Mouse (Mus musculus): ENCODE results near the gene Fis1.
"Not testable (repeated sequence)": the region's sequence is repeated elsewhere in the genome, so short reads cannot be mapped to it uniquely, and the experiment has no call there.

Fis1 gene

DNA sequence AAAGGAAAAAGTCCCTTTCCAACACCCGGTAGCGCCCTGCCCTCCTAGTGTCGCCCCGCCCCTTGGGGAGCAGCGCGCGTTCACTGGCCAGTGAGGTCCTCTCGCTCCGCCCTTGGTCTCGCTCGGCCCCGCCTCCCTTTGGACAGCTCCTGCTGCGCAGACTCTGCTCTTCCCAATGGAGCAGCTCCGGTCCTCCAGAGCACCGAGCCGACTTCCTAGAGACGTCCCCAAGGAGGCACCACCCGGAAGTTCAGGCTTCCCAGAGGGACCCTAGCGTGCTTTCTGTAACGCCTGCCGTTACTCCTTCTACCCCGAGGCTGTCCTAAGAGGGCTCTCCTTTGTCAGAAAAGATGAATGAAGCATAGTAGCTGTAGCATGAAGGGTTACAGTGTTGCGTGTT lies at the start of gene Fis1:
Gene Fis1, plus strand, starts transcription at position 261 of the 400 bp plus-strand sequence.
- DNase-seq = peak; percentile 99

DNA sequence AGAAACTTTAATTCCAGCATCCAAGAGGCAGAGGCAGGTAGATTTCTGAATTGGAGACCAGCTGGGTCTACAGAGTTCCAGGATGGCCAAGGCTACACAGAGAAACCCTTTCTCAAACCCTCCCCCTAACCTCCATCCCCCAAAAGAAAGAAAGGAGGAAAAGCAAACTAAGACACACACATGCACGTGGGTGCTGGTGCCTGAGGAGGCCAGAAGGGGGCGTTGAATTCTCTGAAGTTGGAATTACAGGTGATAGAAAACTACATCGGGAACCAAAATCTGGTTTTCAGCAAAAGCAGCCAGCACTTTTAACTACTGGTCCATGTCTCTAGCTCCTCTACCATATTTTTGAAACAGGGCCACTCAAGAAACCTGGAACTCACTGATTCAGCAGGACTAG lies 48.5 kb upstream of the Fis1 start:
- DNase-seq = no peak

DNA sequence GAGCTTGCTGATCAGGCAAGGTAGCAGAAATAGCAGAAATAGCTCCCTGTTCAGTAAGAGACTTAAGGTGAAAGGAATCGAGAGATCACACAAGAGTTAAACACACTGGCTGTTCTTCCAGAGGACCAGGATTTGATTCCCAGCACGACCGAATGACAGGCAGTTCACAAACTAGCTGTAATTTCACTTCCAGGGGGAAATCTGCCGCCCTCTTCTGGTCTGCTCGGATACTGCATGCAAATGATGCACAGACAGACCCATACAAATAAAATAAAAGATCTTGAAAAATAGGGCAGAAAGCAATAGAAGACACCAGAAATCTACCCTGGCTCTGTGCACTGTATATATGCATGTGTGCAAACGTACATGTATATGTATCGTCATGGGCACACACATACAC lies 47.4 kb upstream of the Fis1 start:
- peak; percentile 36 for DNase-seq

DNA sequence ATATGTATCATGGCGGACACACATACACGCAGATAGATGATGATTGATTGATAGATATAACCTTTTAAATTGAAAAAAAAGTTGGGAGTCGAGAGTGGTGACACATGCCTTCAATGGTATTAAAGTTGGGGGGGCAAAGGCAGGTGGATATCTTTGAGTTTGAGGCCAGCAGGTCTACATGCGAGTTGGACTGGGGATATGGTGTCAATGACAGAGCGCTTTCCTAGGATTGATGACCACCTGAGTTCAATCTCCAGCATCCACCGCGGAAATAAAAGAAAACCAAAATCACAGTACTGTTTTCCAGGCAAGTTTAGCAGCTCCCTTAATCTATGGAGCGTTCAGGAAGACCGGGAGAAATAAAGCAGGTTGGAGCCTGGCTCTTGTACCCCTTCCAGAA lies 45.5 kb upstream of the Fis1 start:
- no peak for DNase-seq

DNA sequence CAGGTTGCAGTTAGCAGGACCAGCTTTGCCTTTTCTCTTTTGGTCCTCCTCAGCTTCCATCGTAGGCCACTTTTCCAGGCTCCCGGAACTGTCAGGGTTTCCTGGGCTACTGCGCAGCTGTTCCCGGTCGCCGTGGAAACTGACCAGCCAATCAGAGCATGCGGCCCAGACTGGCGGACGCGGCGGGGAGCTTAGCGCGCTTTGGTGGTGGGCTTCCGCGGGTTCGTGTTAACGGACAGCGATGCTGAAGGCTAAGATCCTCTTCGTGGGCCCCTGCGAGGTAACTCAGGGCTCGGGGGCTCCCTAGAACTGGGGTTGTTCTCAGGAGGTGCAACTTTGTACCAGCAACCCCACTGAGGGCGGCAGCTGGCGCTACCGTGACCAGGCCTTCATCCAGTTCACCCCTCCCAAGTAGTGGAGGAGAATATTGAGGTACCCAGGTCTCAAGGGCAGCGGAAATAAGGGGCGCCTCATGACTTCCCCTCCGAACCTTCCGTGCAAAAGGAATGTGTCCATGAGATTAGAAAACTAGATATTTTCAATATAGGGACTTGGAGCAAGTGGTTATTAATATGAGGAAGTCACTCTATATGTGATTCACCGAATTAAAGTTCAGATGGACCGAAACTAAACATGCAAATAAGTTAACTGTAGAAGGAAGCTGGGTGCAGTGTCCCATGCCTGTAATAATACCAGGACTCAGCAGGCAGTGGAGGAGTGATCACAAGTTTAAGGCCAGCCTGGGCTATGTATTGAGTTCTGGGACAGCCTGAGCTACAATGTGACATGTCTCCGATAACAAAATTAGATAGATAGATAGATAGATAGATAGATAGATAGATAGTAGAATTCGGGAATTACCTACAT lies 44.9 kb upstream of the Fis1 start, which contains the start of gene Ift22:
Gene Ift22, plus strand, starts transcription at position 160 of the 867 bp plus-strand sequence.
- DNase-seq = peak; percentile 96

DNA sequence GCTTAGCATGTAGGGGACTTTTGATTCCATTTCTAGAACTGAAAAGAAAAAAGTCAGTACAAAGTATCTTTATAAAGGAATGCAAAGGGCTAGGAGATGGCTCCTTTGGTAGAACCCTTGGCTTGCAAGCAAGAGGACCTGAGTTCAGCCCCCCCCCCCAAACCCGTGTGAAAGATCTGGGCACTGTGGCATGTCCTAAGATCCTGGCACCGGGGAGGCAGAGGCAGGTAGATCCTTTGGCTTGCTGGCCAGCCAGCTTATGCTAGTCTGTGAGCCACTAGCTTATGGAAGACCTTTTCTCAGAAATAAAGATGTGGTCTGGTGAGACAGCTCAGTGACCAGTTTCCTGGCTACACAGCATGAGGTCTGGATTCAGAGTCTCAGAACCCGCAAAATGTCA lies 38.9 kb upstream of the Fis1 start:
- no peak for DNase-seq

DNA sequence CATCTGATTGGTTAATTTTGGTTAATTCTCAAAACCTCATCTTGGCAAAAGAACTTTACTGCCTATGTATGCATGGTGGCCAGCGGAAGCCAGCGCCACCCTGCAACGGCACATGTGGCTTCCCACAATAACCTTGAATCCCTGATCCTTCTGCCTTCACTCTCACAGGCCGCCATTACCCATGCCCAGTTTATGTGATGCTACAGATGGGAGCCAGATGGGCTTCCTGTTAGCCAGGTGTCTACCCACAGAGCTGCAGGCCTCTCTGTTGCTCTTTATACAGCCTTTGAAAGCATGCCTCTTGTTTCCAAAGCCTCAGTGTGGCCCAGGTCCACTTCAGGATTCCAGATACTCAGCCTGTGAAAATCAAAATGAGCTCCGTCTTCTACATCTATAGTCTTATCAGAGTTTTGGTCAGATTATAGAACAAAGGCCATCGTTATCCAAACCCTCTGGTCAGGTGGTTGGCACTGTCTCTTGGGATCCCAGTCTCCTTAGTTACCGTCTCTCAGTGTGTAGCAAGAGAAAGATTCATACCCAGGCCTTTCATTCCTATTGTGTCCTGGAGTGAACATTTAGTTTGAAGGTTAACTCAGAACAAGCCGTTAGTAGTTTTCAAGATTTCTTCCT lies 35.3 kb upstream of the Fis1 start:
- no peak for DNase-seq

DNA sequence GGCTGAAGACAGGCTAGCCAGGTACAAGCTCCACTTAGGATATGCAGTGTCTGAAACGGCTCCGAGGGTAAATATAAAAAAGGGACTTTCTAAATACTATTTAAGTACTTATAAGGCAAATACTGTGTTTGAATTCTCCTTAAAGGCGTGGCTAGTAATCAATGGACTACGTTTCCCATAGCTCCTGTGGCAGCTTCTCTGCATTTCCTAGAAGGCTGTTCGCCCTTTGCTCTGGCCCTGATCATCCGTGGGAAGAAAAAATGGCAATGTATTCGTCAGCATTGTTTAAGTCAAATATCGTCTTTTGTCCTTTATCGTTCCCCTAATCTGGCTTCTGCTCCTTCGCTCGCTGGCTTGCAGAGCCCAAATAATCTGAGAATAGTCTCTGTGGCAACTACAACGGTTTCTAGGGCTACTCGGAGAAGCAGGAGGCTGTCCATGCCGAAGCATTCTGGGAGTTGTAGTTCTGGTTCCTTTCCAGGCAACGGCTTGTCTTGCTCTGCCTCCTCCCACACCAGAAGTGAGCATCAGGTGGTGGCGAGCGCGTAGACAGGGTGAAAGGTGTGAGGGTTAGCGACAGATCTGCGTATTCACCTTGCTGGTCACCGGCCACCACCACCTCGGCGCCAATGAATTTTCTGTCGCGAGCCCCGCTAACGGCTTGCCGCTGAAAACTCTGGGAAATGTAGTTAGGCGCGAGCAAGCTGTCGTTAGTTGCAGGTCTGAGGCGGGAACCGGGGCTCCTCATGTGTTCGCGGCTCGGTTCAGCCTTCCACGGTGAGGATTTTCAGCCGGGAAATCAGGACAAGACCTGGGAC lies 34.2 kb upstream of the Fis1 start:
- DNase-seq = peak; percentile 78

DNA sequence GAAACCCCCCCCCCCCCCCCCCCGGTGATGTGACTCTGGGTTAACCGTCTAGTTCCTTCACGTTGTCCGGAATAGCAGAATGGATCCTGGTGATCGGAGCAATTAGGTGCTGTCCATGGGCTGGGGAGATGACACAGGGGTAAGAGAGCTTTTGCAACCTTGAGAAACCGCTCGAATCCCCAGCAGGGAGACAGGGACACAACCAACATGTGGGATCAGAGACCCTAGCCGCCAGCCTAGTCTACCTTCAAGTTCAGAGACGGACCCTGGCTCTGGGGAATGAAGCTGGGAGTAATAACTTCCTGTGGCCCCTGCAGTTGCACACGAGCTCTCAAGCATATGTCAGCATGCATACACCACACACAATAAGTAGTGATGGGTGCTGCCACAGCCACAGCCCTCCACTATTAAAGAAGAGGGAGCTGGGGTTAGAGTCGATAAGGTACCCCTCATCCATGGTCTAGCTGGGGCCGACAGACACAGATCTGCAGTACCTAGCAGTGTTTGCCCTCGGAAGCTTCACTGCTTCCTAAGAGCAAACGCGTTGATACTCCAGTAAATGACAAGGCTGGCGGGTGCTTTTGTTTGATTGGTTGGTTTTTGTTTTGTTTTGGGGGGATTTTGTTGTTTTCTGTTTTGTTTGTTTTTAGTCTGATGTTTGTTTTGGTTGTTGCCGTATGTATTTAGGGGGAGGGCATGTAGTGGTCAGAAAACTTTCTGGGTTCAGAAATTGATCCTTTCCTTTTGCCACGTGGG lies 33.4 kb upstream of the Fis1 start:
- DNase-seq = no peak

DNA sequence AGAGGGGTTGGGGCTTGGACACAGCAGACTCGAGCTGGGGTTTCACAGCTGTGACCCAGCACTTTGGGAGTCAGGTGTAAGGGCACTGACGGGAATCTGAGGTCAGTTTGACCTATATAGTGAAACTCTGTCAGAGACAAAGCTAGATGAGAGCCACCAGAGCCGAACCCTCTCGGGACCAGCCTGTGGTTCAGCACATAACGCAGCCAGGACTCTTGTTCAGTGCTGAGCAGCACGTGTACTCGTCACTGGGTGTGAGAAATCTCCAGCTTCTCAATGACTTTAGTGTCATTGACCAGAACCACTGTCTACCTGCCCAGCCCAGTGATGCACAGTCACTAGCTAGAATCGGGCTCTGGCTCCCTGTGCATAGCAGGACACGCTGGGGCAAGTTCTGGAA lies 30.2 kb upstream of the Fis1 start:
- DNase-seq = no peak

DNA sequence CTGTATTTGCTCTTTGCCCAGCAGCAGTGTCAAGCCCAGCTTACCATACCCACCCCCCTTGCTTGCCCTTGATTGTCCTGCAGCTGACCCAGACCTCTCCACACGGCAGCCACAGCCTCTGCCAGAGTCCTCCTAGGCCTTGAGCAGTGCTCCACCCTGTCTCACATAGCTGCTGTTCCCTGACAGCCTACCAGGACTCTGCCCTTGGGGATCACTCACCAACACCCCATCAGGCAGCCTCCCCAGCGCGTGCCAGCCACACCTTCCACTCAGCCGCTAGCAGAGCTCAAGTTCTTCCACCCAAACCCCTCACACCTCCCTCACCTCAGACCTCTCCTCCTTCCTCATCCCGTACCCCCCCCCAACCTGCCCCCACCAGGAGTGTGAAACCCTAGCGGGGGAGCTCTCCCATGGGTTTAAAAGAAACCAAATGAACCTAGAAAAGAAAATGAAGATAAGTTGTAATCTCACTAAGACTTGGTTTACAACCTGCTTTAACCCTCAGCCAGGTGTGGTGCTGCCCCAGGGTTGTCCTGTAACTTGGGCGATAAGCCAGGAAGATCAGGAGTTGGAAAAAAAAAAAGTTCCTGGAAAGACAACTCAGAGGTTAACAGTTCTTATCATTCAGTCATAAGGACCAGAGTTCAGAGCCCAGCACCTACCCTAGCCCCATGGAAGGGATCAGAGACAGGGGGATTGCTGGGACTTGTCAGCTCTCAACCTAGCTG lies 29.2 kb upstream of the Fis1 start:
- DNase-seq = no peak

DNA sequence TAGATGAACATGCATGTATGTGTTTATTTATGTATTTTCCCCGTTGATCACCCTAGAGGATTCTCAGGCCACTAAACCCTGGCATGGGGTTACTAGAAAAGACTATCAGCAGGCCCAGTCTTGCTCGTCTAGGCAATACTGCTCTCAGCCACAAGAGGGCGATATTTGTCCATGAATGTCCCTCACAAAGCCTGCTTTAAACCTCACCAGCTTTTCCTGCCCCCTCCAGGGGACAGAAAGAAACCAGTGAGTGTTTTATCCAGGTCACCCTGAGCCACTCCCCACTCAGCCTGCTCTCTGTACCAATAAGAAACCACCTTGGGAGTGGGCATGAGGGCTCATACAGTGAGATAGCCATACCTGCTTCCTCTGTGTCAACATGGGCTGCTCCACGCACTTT lies 24.0 kb upstream of the Fis1 start:
- DNase-seq = peak; percentile 92

DNA sequence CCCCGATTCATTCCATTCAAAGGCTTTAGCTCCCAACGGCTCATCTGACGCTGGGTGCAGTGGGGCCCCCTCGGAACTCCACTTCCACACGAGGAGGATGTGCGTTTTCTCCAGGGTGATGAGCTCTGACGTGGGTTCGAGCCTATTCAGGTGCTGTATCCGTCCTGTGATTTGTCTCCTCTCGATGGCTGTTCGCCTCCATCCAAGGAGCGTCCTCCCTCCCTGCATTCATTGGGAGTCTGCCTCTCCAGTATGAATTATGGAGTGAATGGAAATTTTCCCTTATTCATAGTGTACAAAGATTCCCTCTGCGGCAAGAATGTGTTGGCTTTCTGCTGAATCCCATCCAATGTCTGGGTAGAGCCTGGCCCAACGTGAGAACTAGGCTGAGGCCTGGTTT lies 21.2 kb upstream of the Fis1 start:
- DNase-seq = no peak

DNA sequence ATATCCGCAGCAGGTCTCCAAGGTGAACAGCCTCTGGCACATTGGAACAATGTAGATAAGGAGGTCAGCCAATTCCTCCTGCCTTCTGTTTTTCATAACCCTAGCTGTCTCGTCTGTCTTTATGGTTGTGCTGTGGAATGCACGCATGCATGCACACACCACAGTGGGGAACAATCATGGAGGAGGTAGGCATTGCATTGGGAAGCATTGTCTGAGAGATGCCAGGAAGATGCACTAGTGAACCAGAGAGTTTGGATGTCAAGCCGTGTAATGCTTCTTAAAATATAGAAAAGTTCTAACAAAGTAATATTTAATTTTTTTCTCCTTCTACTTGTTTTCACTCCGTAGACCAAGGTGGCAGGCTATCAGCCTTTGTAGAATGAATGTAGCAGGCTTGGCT lies 20.1 kb upstream of the Fis1 start:
- DNase-seq = no peak

DNA sequence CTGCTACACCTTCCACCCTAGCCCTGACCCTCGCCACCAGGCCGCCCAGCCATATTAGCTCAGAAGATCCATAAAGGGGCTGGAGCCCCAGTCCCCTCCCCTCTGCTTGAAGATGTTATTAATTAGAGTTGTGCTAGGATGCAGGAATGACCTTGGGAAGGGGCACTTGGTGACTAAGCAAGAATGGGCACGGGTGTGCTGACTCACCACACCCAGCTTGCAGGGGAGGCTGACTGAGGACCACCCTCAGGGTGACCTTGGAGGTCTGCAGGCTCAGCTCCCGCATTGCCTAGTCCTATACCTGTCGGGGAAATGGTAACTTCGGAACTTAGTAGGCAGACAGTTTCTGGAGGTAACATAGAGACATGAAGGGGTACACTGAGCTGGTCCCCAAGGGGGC lies 19.1 kb upstream of the Fis1 start:
- no peak for DNase-seq

DNA sequence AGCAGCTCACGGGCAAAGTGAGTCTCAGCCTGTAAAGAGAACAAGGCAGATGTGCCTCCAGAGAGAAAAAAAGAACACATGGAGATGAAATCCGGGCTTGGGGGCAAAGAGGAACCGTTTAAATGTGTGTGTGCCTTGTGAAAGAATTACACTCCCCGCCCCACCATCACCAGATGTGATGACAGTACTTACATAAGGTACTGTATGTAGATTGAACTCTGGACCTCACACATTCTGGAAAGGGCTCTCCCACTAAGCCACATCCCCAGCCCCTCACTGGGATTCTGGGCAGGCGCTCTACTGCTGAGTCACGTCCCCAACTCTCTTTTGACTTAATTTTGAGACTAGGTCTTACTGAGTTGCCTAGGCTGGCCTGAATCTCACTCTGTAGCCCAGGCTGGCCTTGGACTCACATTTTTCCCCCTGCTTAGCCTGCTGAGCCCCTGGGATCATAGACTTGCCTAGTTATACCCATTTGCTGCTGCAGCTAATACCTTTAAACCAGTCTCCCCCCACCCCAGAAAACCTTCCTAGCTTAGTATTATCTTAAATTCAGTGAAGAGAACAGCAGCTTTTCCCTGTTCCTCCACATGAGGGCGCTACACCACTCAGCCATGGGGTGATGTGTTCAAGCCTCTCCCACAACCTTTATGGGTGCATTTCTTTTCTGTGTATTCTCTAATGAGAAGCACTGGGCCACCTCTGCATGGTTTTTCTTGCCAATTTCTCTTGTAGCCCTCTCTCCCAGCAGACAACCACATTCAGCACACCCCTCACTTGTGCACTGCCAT lies 17.0 kb upstream of the Fis1 start:
- peak; percentile 41 for DNase-seq

DNA sequence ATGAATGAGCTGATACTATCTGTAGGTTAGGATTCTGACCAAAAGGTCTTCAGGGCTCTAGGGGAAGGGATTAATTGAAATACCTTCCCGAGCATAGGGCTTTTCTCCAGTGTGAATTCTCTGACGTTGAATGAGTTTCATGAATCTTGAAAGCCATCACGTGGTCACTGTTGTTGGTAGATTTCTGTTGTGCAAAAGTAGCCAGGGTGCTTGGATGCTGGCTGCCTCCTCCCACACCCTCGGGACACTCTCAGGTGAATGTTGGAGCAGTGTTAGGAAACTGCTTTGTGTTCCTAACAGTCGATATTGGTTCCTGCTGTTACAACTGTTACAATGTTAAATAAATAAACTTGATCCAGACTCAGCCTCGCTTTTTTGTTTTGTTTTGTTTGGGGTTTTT lies 16.3 kb upstream of the Fis1 start:
- no peak for DNase-seq

DNA sequence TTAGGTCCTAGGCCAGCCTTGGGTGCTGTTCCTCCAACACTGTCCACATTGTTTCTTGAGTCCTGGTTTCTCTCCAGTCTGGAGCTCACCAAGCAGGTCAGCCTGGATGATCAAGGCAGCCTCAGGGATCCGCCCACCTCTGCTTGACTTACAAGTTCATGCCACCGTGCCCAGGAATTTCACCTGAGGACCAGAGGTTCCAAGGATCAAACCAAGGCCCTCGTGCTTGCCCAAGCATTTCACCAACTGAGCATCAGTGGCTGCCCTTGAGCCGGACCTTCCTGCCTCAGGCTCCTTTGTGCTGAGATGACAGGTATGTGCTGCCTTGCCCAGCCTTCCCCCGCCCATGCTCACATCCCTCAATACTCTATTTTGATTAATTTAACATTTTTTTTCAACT lies 15.5 kb upstream of the Fis1 start:
- peak; percentile 30 for DNase-seq

DNA sequence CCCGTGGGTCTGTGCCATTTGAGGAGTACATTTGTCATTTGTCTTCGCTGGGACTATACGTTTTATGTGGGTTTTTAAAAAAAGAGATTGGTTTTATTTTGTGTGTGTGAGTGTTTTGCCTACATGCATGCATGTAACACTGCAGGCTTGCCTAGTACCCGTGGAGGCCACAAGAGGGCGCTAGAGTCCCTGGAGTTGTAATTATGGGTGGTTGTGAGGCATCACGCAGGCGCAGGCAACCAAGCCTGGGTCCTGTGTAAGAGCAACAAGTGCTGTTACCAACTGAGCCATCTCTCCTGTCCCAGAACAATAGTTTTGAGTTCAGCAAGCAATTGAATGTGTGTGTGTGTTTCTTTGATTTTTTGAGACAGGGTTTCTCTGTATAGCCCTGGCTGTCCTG lies 13.8 kb upstream of the Fis1 start:
- no peak for DNase-seq

DNA sequence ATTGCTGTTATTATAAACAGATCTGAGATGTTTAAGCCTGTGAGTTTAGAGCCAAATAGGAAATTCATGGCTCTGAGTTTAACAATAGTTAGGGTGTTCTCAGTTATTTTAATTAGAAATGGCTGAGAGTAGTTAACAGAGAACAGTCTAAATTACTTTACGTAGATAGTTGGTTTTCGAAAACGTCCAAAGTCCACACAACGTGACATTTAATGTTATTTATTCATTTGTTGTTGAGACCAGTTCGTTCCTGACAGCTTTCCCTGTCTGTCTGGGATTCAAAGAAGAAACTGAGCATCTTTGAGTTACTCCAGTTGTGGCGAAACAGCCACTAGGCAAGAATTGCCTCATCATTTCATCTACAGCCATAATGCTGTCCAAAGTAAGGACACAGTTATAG lies 13.0 kb upstream of the Fis1 start:
- DNase-seq = not testable (repeated sequence)

DNA sequence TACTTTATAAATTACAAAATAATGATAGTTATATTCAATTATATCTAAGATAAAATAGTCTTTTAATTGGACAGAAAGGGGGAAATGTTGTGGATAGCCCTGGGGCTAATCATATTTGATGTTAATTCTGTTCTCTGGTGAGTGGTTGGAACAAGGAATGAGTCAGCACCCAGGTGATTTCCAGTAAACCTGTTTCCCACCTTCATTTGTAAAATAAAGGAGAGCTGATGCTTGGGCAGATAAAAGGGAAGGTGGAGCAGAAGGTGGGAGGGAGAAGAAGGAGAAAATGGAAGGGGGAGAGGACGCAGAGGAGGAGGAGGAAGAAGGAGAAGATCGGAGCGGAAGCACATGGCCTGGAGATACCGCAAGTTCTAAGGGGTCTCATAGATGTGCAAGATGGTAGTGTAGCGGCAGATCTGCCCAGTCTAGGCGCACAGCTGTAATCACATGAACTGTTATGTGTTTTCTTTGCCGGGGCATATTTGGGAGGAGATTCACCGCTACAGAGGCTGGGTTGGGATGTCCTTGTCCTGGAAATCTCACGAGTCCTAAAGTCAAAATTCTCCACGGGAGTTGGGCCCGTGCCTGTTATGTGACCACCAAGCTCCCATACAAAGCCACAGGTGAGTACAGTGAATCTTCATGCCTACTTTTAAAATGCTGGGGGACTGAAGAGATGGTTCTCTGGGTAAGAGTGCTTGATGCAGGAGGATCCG lies 12.1 kb upstream of the Fis1 start:
- DNase-seq = no peak
